Mouse (Mus musculus): ENCODE measurements around the gene Cyfip2.

DNA sequence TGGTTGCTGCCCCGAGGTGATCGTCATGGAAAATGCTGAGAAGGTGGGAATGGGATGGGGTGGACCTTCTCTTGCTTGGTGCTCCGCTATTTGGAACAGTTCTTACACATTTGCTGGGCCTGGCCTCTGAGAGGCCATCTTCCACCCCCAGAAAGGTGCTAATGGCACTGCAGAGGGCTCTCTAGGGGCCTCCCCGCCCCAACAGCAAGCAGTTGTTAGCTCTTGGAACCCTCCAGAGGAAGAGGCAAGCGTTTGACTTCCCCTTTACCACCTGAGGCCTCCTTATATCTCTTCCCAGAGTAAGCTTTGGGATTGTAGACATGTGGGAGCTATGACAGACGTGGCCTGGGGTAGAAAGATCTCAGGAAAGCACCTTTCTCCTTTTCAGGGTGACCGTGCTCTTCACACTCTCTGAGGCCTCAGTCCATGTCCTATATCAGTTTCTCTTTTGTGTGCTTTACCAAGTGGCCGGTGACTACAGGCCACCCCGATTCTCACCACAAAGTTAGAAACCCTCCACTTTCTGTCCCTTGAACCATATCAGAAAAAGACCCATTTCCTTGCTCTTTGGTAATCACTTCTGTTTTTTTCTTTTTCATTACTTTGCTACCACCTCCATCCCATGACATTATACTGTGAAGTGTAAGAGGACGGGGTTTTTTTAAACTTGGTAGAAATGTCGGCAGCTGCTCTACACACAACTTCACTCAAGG lies 167.3 kb downstream of the Cyfip2 start:
- TF ChIP-seq CTCF (IDR thresholded peaks at IDR 0.05; ENCODE audit: borderline replicate concordance, extremely low read depth, insufficient read depth, insufficient read length): no peak
- TF ChIP-seq POLR2A (IDR thresholded peaks at IDR 0.05; ENCODE audit: borderline replicate concordance, extremely low read depth, insufficient read depth, insufficient read length, poor library complexity, severe bottlenecking): no peak

Data from brain, embryonic 14.5 days (tissue).